Comparison of ENCODE assay signal across 8 mouse cellular contexts in genomic region chr10:63428243-63429022, GRCm38 (mm10). TPM values are rescaled to one million over a fixed set of nuclear protein-coding genes. Genes with fewer than 3 reads are reported as not detected.
DNase-seq lines count a peak whose midpoint lies in the region; ATAC-seq and TF ChIP-seq lines count a peak whose summit lies in the region.

No protein-coding gene starts in this region.

- H3K27me3 ChIP-seq in heart, embryonic 10.5 days (ENCODE audit: insufficient read depth, poor library complexity, severe bottlenecking) = no peaks in the 10 kb centered on the region
- no peaks in the 10 kb centered on the region for H3K27me3 ChIP-seq in lung, embryonic 15.5 days

- H3K9me3 ChIP-seq in heart, embryonic 10.5 days = no peaks in the 10 kb centered on the region
- no peaks in the 10 kb centered on the region for H3K9me3 ChIP-seq in lung, embryonic 15.5 days

- H3K9ac ChIP-seq in lung, embryonic 15.5 days = peak overlapping the region; percentile 45

- ATAC-seq in lung, embryonic 15.5 days (ENCODE audit: borderline replicate concordance, extremely low read depth, low FRiP score, low TSS enrichment) = no peak
- ATAC-seq in erythroid progenitor cell, adult 5-6 weeks (replicated peaks; ENCODE audit: low FRiP score, poor library complexity, severe bottlenecking) = no peak

- no peak overlapping the region for H3K27ac ChIP-seq in cortical plate, adult 2 months (ENCODE audit: insufficient read depth, low read length)
- peak overlapping the region; percentile 23; the same call in 1 of the 2 replicates for H3K27ac ChIP-seq in heart, embryonic 10.5 days
- 0 out of 2 replicates have a peak overlapping the region, but pooled peaks have one; percentile 35 for H3K27ac ChIP-seq in lung, embryonic 15.5 days

- WGBS in heart, embryonic 10.5 days = 23% methylated on average over 19 of the region's 19 CpGs
- WGBS in lung, embryonic 15.5 days = 15% methylated on average over 19 of the region's 19 CpGs

- 0 out of 2 replicates have a peak, but pooled peaks have one; percentile 3 for TF ChIP-seq CTCF in cortical plate, adult 2 months (IDR thresholded peaks at IDR 0.05; ENCODE audit: extremely low read depth, insufficient read depth, low read length)

- H3K4me3 ChIP-seq in cortical plate, adult 2 months (ENCODE audit: insufficient read depth, low read length) = peak overlapping the region; percentile 69
- H3K4me3 ChIP-seq in heart, embryonic 10.5 days = peak overlapping the region; percentile 81
- peak overlapping the region; percentile 85 for H3K4me3 ChIP-seq in lung, embryonic 15.5 days

- H3K36me3 ChIP-seq in heart, embryonic 10.5 days = no peaks in the 10 kb centered on the region
- no peaks in the 10 kb centered on the region for H3K36me3 ChIP-seq in lung, embryonic 15.5 days

- TF ChIP-seq POLR2A in cortical plate, adult 2 months (IDR thresholded peaks at IDR 0.05; ENCODE audit: extremely low read depth, insufficient read depth, low read length) = no peak

- no peaks in the 10 kb centered on the region for H3K4me1 ChIP-seq in cortical plate, adult 2 months (ENCODE audit: control insufficient read depth, insufficient read depth, low read length)
- H3K4me1 ChIP-seq in heart, embryonic 10.5 days = no peaks in the 10 kb centered on the region
- 0 out of 2 replicates have a peak, but pooled peaks cover 6% of the 10 kb centered on the region for H3K4me1 ChIP-seq in lung, embryonic 15.5 days

- peak; percentile 69 for DNase-seq in CD4-positive, CD25-positive, alpha-beta regulatory T cell, adult 2 months (ENCODE audit: low read depth, low spot score)
- DNase-seq in Muller cell, postnatal 12 days (ENCODE audit: inconsistent ontology term) = peak; percentile 53
- DNase-seq in heart, embryonic 10.5 days (ENCODE audit: low spot score) = peak; percentile 74
- peak; percentile 53 for DNase-seq in kidney, postnatal 10 days
- DNase-seq in retina, embryonic 14.5 days (ENCODE audit: low spot score) = peak; percentile 60

- H3K4me2 ChIP-seq in lung, embryonic 15.5 days = peak overlapping the region; percentile 83

RNA-seq across cellular contexts. Expression of gene Ctnna3, which starts 1.5 kb away (rescaled TPM):
- polyA plus RNA-seq in cortical plate, adult 2 months (2012; rRNA removed) = 1.0 and 1.3 TPM in 2 replicates
- 14.2 and 22.7 TPM in 2 replicates for polyA plus RNA-seq in heart, embryonic 10.5 days (2016; fragmentation: Nextera tagmentation; extraction: Ambion mirVana)
- polyA plus RNA-seq in lung, embryonic 15.5 days (2015; fragmentation: Nextera tagmentation; extraction: Ambion mirVana) = 0.86 and 1.2 TPM in 2 replicates
- not detected in 2 replicates for total RNA-seq in erythroid progenitor cell, adult 5-6 weeks (2015; ENCODE audit: low replicate concordance)
- total RNA-seq in erythroid progenitor cell, adult 5-6 weeks (2017; ENCODE audit: low replicate concordance) = 0.51 TPM in 1 of 2 replicates, not detected in the other

RNA-seq across cellular contexts. Expression of gene Gm7075, which starts 6.8 kb away (rescaled TPM):
- 0.36 TPM in 1 of 2 replicates, not detected in the other for polyA plus RNA-seq in cortical plate, adult 2 months (2012; rRNA removed)
- polyA plus RNA-seq in heart, embryonic 10.5 days (2016; fragmentation: Nextera tagmentation; extraction: Ambion mirVana) = not detected in 2 replicates
- 0.41 TPM in 1 of 2 replicates, not detected in the other for polyA plus RNA-seq in lung, embryonic 15.5 days (2015; fragmentation: Nextera tagmentation; extraction: Ambion mirVana)
- total RNA-seq in erythroid progenitor cell, adult 5-6 weeks (2015; ENCODE audit: low replicate concordance) = 14.3 TPM in 1 of 2 replicates, not detected in the other
- 5.5 TPM in 1 of 2 replicates, not detected in the other for total RNA-seq in erythroid progenitor cell, adult 5-6 weeks (2017; ENCODE audit: low replicate concordance)

RNA-seq across cellular contexts. Expression of gene Dnajc12, which starts 46.2 kb away (rescaled TPM):
- polyA plus RNA-seq in cortical plate, adult 2 months (2012; rRNA removed) = 14.0 and 17.8 TPM in 2 replicates
- polyA plus RNA-seq in heart, embryonic 10.5 days (2016; fragmentation: Nextera tagmentation; extraction: Ambion mirVana) = 6.7 and 10.8 TPM in 2 replicates
- polyA plus RNA-seq in lung, embryonic 15.5 days (2015; fragmentation: Nextera tagmentation; extraction: Ambion mirVana) = 13.3 and 13.6 TPM in 2 replicates
- total RNA-seq in erythroid progenitor cell, adult 5-6 weeks (2015; ENCODE audit: low replicate concordance) = 0.36 TPM in 1 of 2 replicates, not detected in the other
- total RNA-seq in erythroid progenitor cell, adult 5-6 weeks (2017; ENCODE audit: low replicate concordance) = 3.3 TPM in 1 of 2 replicates, not detected in the other

RNA-seq across cellular contexts. Expression of gene Sirt1, which starts 46.9 kb away (rescaled TPM):
- 10.5 and 10.8 TPM in 2 replicates for polyA plus RNA-seq in cortical plate, adult 2 months (2012; rRNA removed)
- 2.4 and 5.2 TPM in 2 replicates for polyA plus RNA-seq in heart, embryonic 10.5 days (2016; fragmentation: Nextera tagmentation; extraction: Ambion mirVana)
- 5.3 and 5.9 TPM in 2 replicates for polyA plus RNA-seq in lung, embryonic 15.5 days (2015; fragmentation: Nextera tagmentation; extraction: Ambion mirVana)
- total RNA-seq in erythroid progenitor cell, adult 5-6 weeks (2015; ENCODE audit: low replicate concordance) = 39.8 and 41.1 TPM in 2 replicates
- 42.1 and 49.1 TPM in 2 replicates for total RNA-seq in erythroid progenitor cell, adult 5-6 weeks (2017; ENCODE audit: low replicate concordance)
